ENCODE assay signal across 8 mouse cellular contexts in genomic region chr2:84715562-84716361, GRCm38 (mm10). TPM values are rescaled to one million over a fixed set of nuclear protein-coding genes. Genes with fewer than 3 reads are reported as not detected.
DNase-seq lines count a peak whose midpoint lies in the region; ATAC-seq lines count a peak whose summit lies in the region.

No protein-coding gene starts in this region.

- H3K9ac ChIP-seq in embryonic facial prominence, embryonic 13.5 days: peak overlapping the region; percentile 77
- H3K9ac ChIP-seq in kidney, embryonic 15.5 days: peak overlapping the region; percentile 65
- H3K9ac ChIP-seq in limb, embryonic 15.5 days: peak overlapping the region; percentile 56
- peak overlapping the region; percentile 80 for H3K9ac ChIP-seq in midbrain, embryonic 16.5 days (ENCODE audit: low read depth, low read length)

- WGBS in embryonic facial prominence, embryonic 13.5 days: under 1% methylated on average over 33 of the region's 33 CpGs
- under 1% methylated on average over 33 of the region's 33 CpGs for WGBS in kidney, embryonic 15.5 days
- under 1% methylated on average over 33 of the region's 33 CpGs for WGBS in limb, embryonic 15.5 days
- under 1% methylated on average over 33 of the region's 33 CpGs for WGBS in midbrain, embryonic 16.5 days

- DNase-seq in ovary, adult 18-20 months (ENCODE audit: low spot score): peak; percentile 89
- DNase-seq in ovary, postnatal 14 days (ENCODE audit: low spot score): no peak
- peak; percentile 95 for DNase-seq in heart, adult 8-10 months (ENCODE audit: low spot score)
- peak; percentile 81 to 84 for DNase-seq in spleen, postnatal 4 days (ENCODE audit: low spot score in 2 of 2)

- peak overlapping the region; percentile 93 for H3K4me3 ChIP-seq in embryonic facial prominence, embryonic 13.5 days
- peak overlapping the region; percentile 97 for H3K4me3 ChIP-seq in kidney, embryonic 15.5 days (replicated peaks)
- H3K4me3 ChIP-seq in limb, embryonic 15.5 days: peak overlapping the region; percentile 91
- peak overlapping the region; percentile 68 for H3K4me3 ChIP-seq in midbrain, embryonic 16.5 days (ENCODE audit: low read depth, low read length)

- peaks cover 13% of the 10 kb centered on the region for H3K4me1 ChIP-seq in embryonic facial prominence, embryonic 13.5 days
- peaks cover 18% of the 10 kb centered on the region for H3K4me1 ChIP-seq in kidney, embryonic 15.5 days
- peaks cover 11% of the 10 kb centered on the region for H3K4me1 ChIP-seq in limb, embryonic 15.5 days
- H3K4me1 ChIP-seq in midbrain, embryonic 16.5 days (ENCODE audit: control insufficient read depth, insufficient read depth, low read length): peaks cover 16% of the 10 kb centered on the region

- no peaks in the 10 kb centered on the region for H3K27me3 ChIP-seq in embryonic facial prominence, embryonic 13.5 days
- H3K27me3 ChIP-seq in kidney, embryonic 15.5 days: no peaks in the 10 kb centered on the region
- H3K27me3 ChIP-seq in limb, embryonic 15.5 days: no peaks in the 10 kb centered on the region
- H3K27me3 ChIP-seq in midbrain, embryonic 16.5 days (ENCODE audit: control insufficient read depth, insufficient read depth, low read depth, low read length): no peaks in the 10 kb centered on the region

- H3K9me3 ChIP-seq in embryonic facial prominence, embryonic 13.5 days: no peaks in the 10 kb centered on the region
- no peaks in the 10 kb centered on the region for H3K9me3 ChIP-seq in kidney, embryonic 15.5 days (replicated peaks)
- no peaks in the 10 kb centered on the region for H3K9me3 ChIP-seq in limb, embryonic 15.5 days
- H3K9me3 ChIP-seq in midbrain, embryonic 16.5 days (replicated peaks; ENCODE audit: control insufficient read depth, low read length, poor library complexity, severe bottlenecking): no peaks in the 10 kb centered on the region

- H3K36me3 ChIP-seq in embryonic facial prominence, embryonic 13.5 days: peaks cover 2% of the 10 kb centered on the region
- peaks cover 5% of the 10 kb centered on the region for H3K36me3 ChIP-seq in kidney, embryonic 15.5 days
- H3K36me3 ChIP-seq in limb, embryonic 15.5 days: peaks cover under 1% of the 10 kb centered on the region
- no peaks in the 10 kb centered on the region for H3K36me3 ChIP-seq in midbrain, embryonic 16.5 days (ENCODE audit: control insufficient read depth, insufficient read depth, low read length)

- peak overlapping the region; percentile 68 for H3K4me2 ChIP-seq in embryonic facial prominence, embryonic 13.5 days
- peak overlapping the region; percentile 82 for H3K4me2 ChIP-seq in kidney, embryonic 15.5 days
- peak overlapping the region; percentile 80 for H3K4me2 ChIP-seq in limb, embryonic 15.5 days
- H3K4me2 ChIP-seq in midbrain, embryonic 16.5 days (ENCODE audit: low read length): peak overlapping the region; percentile 82

- H3K27ac ChIP-seq in embryonic facial prominence, embryonic 13.5 days: peak overlapping the region; percentile 96
- peak overlapping the region; percentile 98 for H3K27ac ChIP-seq in kidney, embryonic 15.5 days
- H3K27ac ChIP-seq in limb, embryonic 15.5 days: peak overlapping the region; percentile 99
- H3K27ac ChIP-seq in midbrain, embryonic 16.5 days (ENCODE audit: low read length): peak overlapping the region; percentile 97

- peak; percentile 94 for ATAC-seq in embryonic facial prominence, embryonic 13.5 days (ENCODE audit: insufficient number of reproducible peaks, insufficient read depth, low FRiP score, low TSS enrichment, low read depth)
- ATAC-seq in kidney, embryonic 15.5 days (replicated peaks; ENCODE audit: low FRiP score): peak; percentile 96
- peak; percentile 96 for ATAC-seq in limb, embryonic 15.5 days (ENCODE audit: insufficient number of reproducible peaks, low FRiP score, low TSS enrichment, low read depth)
- peak; percentile 97 for ATAC-seq in midbrain, embryonic 16.5 days

RNA-seq across cellular contexts. Expression of gene Zdhhc5, which starts 0.8 kb away (rescaled TPM):
- 25.2 and 29.6 TPM in 2 replicates for polyA plus RNA-seq in embryonic facial prominence, embryonic 13.5 days (2015; fragmentation: Nextera tagmentation; extraction: Ambion mirVana)
- 10 to 100 TPM; 59.4 to 67.2 (median 63.7) TPM for total RNA-seq in heart, adult 8-10 months (2022)
- 29.8 and 30.2 TPM in 2 replicates for polyA plus RNA-seq in kidney, embryonic 15.5 days (2015; fragmentation: Nextera tagmentation; extraction: Ambion mirVana)
- polyA plus RNA-seq in limb, embryonic 15.5 days (2015; fragmentation: Nextera tagmentation; extraction: Ambion mirVana): 32.1 and 32.5 TPM in 2 replicates
- 19.5 and 21.3 TPM in 2 replicates for polyA plus RNA-seq in midbrain, embryonic 16.5 days (2015; fragmentation: Nextera tagmentation; extraction: Ambion mirVana)

RNA-seq across cellular contexts. Expression of gene Clp1, which starts 11.4 kb away (rescaled TPM):
- 32.7 and 39.0 TPM in 2 replicates for polyA plus RNA-seq in embryonic facial prominence, embryonic 13.5 days (2015; fragmentation: Nextera tagmentation; extraction: Ambion mirVana)
- 1 to 10 TPM; 4.0 to 6.5 (median 4.6) TPM for total RNA-seq in heart, adult 8-10 months (2022)
- 29.1 and 31.6 TPM in 2 replicates for polyA plus RNA-seq in kidney, embryonic 15.5 days (2015; fragmentation: Nextera tagmentation; extraction: Ambion mirVana)
- polyA plus RNA-seq in limb, embryonic 15.5 days (2015; fragmentation: Nextera tagmentation; extraction: Ambion mirVana): 26.8 and 28.7 TPM in 2 replicates
- 20.1 and 23.0 TPM in 2 replicates for polyA plus RNA-seq in midbrain, embryonic 16.5 days (2015; fragmentation: Nextera tagmentation; extraction: Ambion mirVana)

RNA-seq across cellular contexts. Expression of gene Ypel4, which starts 18.1 kb away (rescaled TPM):
- polyA plus RNA-seq in embryonic facial prominence, embryonic 13.5 days (2015; fragmentation: Nextera tagmentation; extraction: Ambion mirVana): 9.8 and 12.1 TPM in 2 replicates
- under 1 TPM; 0.46 to 0.84 (median 0.50) TPM for total RNA-seq in heart, adult 8-10 months (2022)
- 8.7 and 9.4 TPM in 2 replicates for polyA plus RNA-seq in kidney, embryonic 15.5 days (2015; fragmentation: Nextera tagmentation; extraction: Ambion mirVana)
- 5.7 and 7.1 TPM in 2 replicates for polyA plus RNA-seq in limb, embryonic 15.5 days (2015; fragmentation: Nextera tagmentation; extraction: Ambion mirVana)
- polyA plus RNA-seq in midbrain, embryonic 16.5 days (2015; fragmentation: Nextera tagmentation; extraction: Ambion mirVana): 27.7 and 28.1 TPM in 2 replicates

RNA-seq across cellular contexts. Expression of gene Gm19426, which starts 27.7 kb away (rescaled TPM):
- 8.6 and 9.6 TPM in 2 replicates for polyA plus RNA-seq in embryonic facial prominence, embryonic 13.5 days (2015; fragmentation: Nextera tagmentation; extraction: Ambion mirVana)
- total RNA-seq in heart, adult 8-10 months (2022): 1 to 10 TPM; 1.2 to 1.8 (median 1.4) TPM
- polyA plus RNA-seq in kidney, embryonic 15.5 days (2015; fragmentation: Nextera tagmentation; extraction: Ambion mirVana): 13.2 and 13.7 TPM in 2 replicates
- polyA plus RNA-seq in limb, embryonic 15.5 days (2015; fragmentation: Nextera tagmentation; extraction: Ambion mirVana): 6.5 and 7.0 TPM in 2 replicates
- polyA plus RNA-seq in midbrain, embryonic 16.5 days (2015; fragmentation: Nextera tagmentation; extraction: Ambion mirVana): 4.3 and 4.8 TPM in 2 replicates

RNA-seq across cellular contexts. Expression of gene Tmx2, which starts 36.8 kb away (rescaled TPM):
- polyA plus RNA-seq in embryonic facial prominence, embryonic 13.5 days (2015; fragmentation: Nextera tagmentation; extraction: Ambion mirVana): 105 and 113 TPM in 2 replicates
- 100 to 1,000 TPM in 3 of 4 experiments, 10 to 100 TPM in 1; 95.0 to 143 (median 120) TPM for total RNA-seq in heart, adult 8-10 months (2022)
- polyA plus RNA-seq in kidney, embryonic 15.5 days (2015; fragmentation: Nextera tagmentation; extraction: Ambion mirVana): 174 and 179 TPM in 2 replicates
- 95.2 and 98.7 TPM in 2 replicates for polyA plus RNA-seq in limb, embryonic 15.5 days (2015; fragmentation: Nextera tagmentation; extraction: Ambion mirVana)
- 298 and 301 TPM in 2 replicates for polyA plus RNA-seq in midbrain, embryonic 16.5 days (2015; fragmentation: Nextera tagmentation; extraction: Ambion mirVana)
